In the genomic region with DNA sequence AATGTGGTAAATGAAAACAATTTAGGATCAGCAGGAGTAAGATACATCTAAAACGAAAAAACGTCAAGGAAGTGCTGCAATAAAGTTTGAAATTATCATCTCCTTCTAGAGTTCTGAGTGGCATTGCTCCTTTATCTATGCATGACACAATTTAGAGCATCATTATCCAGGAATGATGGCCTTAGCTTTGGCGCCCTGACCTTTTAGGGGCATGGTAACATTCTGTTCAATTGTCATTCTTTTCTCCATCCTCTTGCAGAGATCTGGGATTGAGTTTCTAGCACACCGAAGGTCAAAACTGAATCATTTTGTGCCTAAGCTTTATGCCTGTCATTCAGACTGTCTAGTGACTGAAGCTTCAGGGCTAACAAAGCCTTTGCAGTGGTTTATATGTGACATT, we compare ENCODE assay signal across 14 mouse cellular contexts.
"Had no signal": no experiment of that assay in that cellular context is flagged by ENCODE, and none has a peak within 500 bp of the region (broad histone marks: within the 10 kb centered on the region; RNA-seq: fewer than 3 reads in every experiment).

No protein-coding gene starts in this region.

- DNase-seq: gastrocnemius, postnatal 14 days; gastrocnemius, postnatal 36 days; heart, adult 11 months; heart, adult 2 months; heart, postnatal 14 days; heart, postnatal 36 days; kidney, adult 11 months; kidney, adult 2 months; kidney, adult 9 months; kidney, postnatal 14 days; kidney, postnatal 36 days; liver; liver, embryonic 13.5 days; liver, postnatal 0 days had no signal
